Mouse (Mus musculus): Measurements from ENCODE around the gene Ercc6l2. TPM values are rescaled to one million over a fixed set of nuclear protein-coding genes. Genes with fewer than 3 reads are reported as not detected.

The Ercc6l2 gene
- 13.6 and 18.4 TPM in 2 replicates for polyA plus RNA-seq (2014; fragmentation: Nextera tagmentation; extraction: Ambion mirVana)

GRCm38 (mm10) chr13:63814746-63815681, at the start of gene Ercc6l2:
Gene Ercc6l2, plus strand, starts transcription at chr13:63815240.
- ATAC-seq (ENCODE audit: low read depth), result peak; percentile 100
- WGBS, result under 1% methylated on average over 87 of the region's 87 CpGs
- no peaks in the 10 kb centered on the region for H3K36me3 ChIP-seq (ENCODE audit: control insufficient read depth, insufficient read depth, low read length)

GRCm38 (mm10) chr13:63766065-63766464, 49.0 kb upstream of the Ercc6l2 start:
- WGBS, result 71% methylated on average over 11 of the region's 11 CpGs
- ATAC-seq (ENCODE audit: low read depth), result no peak
- no peak overlapping the region for H3K4me2 ChIP-seq (ENCODE audit: low read depth, low read length)

More at GRCm38 (mm10) chr13:63814746-63815681, at the start of gene Ercc6l2:
- peak within 1 kb of the TSS; percentile 62 for H3K4me2 ChIP-seq (ENCODE audit: low read depth, low read length)
- no peaks in the 10 kb centered on the region for H3K27me3 ChIP-seq (ENCODE audit: control insufficient read depth, insufficient read depth, low read length)
- no peaks in the 10 kb centered on the region for H3K9me3 ChIP-seq (ENCODE audit: control insufficient read depth, low read length)
- peak within 1 kb of the TSS; percentile 86 for H3K9ac ChIP-seq (replicated peaks; ENCODE audit: low read depth, low read length)
- H3K4me3 ChIP-seq (ENCODE audit: low read depth, low read length), result peak within 1 kb of the TSS; percentile 61
- peaks cover 11% of the 10 kb centered on the region; the same call in 1 of the 2 replicates for H3K4me1 ChIP-seq (ENCODE audit: control insufficient read depth, insufficient read depth, low read length)
- H3K27ac ChIP-seq (ENCODE audit: low read depth, low read length), result peak within 1 kb of the TSS; percentile 99

GRCm38 (mm10) chr13:63771009-63771408, 44.0 kb upstream of the Ercc6l2 start:
- no peak overlapping the region for H3K4me2 ChIP-seq (ENCODE audit: low read depth, low read length)
- H3K36me3 ChIP-seq (ENCODE audit: control insufficient read depth, insufficient read depth, low read length), result no peaks in the 10 kb centered on the region
- H3K27me3 ChIP-seq (ENCODE audit: control insufficient read depth, insufficient read depth, low read length), result no peaks in the 10 kb centered on the region
- H3K4me3 ChIP-seq (ENCODE audit: low read depth, low read length), result no peak overlapping the region
- H3K9ac ChIP-seq (replicated peaks; ENCODE audit: low read depth, low read length), result no peak overlapping the region
- H3K4me1 ChIP-seq (ENCODE audit: control insufficient read depth, insufficient read depth, low read length), result no peaks in the 10 kb centered on the region
- no peak overlapping the region for H3K27ac ChIP-seq (ENCODE audit: low read depth, low read length)
- no peak for ATAC-seq (ENCODE audit: low read depth)
- no peaks in the 10 kb centered on the region for H3K9me3 ChIP-seq (ENCODE audit: control insufficient read depth, low read length)
- 90% methylated on average over 3 of the region's 3 CpGs for WGBS

More at GRCm38 (mm10) chr13:63766065-63766464, 49.0 kb upstream of the Ercc6l2 start:
- Histone ChIP-seq H3K4me3 (ENCODE audit: low read depth, low read length) (no peak overlapping the region), H3K27me3 (ENCODE audit: control insufficient read depth, insufficient read depth, low read length) (no peaks in the 10 kb centered on the region), H3K36me3 (ENCODE audit: control insufficient read depth, insufficient read depth, low read length) (no peaks in the 10 kb centered on the region), H3K27ac (ENCODE audit: low read depth, low read length) (no peak overlapping the region), H3K9me3 (ENCODE audit: control insufficient read depth, low read length) (no peaks in the 10 kb centered on the region), H3K4me1 (ENCODE audit: control insufficient read depth, insufficient read depth, low read length) (no peaks in the 10 kb centered on the region), H3K9ac (replicated peaks; ENCODE audit: low read depth, low read length) (no peak overlapping the region)

DNA sequence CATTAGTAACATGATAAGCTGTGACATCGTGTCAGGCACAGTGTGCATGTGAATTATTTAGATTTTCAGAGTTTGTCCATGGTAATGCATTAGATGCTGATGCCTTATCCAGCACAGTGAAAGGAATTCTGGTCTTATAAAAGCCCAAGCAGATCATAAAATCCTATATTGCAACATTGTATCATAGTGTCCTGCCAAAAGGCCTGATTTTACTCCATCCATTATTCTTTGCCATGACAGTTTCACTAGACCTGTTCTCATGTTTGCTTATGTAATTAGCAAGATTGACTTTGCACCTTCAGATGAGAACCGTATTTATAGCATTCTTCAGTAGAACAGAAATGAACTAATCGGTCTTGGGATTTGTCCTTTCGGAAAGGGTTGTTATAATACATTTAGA, 36.1 kb upstream of the Ercc6l2 start:
- no peak for ATAC-seq (ENCODE audit: low read depth)
- Histone ChIP-seq H3K9ac (replicated peaks; ENCODE audit: low read depth, low read length) (no peak overlapping the region), H3K4me2 (ENCODE audit: low read depth, low read length) (no peak overlapping the region), H3K9me3 (ENCODE audit: control insufficient read depth, low read length) (no peaks in the 10 kb centered on the region; the same call in 1 of the 2 replicates), H3K27ac (ENCODE audit: low read depth, low read length) (no peak overlapping the region), H3K27me3 (ENCODE audit: control insufficient read depth, insufficient read depth, low read length) (no peaks in the 10 kb centered on the region), H3K4me3 (ENCODE audit: low read depth, low read length) (no peak overlapping the region), H3K36me3 (ENCODE audit: control insufficient read depth, insufficient read depth, low read length) (no peaks in the 10 kb centered on the region), H3K4me1 (ENCODE audit: control insufficient read depth, insufficient read depth, low read length) (no peaks in the 10 kb centered on the region)
- 76% methylated on average over 4 of the region's 4 CpGs for WGBS

DNA sequence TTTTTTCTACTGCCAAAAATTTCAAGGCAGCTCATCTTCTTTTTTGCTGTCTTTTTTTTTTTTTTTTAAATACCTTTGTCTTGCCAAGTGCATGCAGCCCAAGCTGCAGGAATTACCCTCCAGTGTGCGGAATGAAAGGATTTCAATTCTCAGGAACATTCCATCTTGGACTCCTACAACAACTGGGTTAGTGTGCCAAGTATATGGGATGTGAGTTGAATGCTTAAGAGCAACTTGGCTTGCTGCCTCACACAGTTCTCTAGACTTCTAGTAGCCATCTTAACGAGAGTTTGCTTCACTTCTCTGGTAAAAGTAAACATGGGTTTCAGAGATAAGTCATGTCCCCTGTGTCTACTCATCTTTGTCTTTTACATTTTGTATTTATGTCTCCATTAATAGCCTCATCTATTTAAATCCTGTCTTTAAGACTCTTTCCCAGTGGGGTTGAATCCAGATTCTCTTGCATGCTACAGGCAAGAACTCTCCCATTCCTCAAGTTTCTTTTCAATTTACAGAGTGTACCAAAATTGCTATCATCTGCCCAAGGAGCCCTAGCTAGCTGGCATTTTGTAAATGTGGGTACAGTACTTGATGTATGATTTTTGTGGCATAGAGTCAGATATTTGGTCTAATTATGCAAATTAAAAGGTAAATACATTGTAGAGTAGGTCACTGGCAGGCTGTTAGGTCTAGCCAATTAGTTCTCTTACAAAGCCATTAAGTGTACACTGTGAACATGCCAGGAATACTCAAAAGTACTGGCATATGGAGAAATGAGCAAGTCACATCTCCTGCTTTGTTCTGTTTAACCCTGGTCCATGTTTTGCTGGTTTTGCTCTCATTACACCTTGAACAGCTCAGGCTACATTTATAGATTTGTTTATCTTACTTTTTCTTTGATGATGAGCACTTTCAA, 35.4 kb upstream of the Ercc6l2 start:
- no peak overlapping the region for H3K9ac ChIP-seq (replicated peaks; ENCODE audit: low read depth, low read length)
- H3K4me1 ChIP-seq (ENCODE audit: control insufficient read depth, insufficient read depth, low read length), result no peaks in the 10 kb centered on the region
- no peaks in the 10 kb centered on the region; the same call in 1 of the 2 replicates for H3K9me3 ChIP-seq (ENCODE audit: control insufficient read depth, low read length)
- H3K4me3 ChIP-seq (ENCODE audit: low read depth, low read length), result no peak overlapping the region
- no peaks in the 10 kb centered on the region for H3K27me3 ChIP-seq (ENCODE audit: control insufficient read depth, insufficient read depth, low read length)
- H3K36me3 ChIP-seq (ENCODE audit: control insufficient read depth, insufficient read depth, low read length), result no peaks in the 10 kb centered on the region
- H3K27ac ChIP-seq (ENCODE audit: low read depth, low read length), result no peak overlapping the region
- H3K4me2 ChIP-seq (ENCODE audit: low read depth, low read length), result no peak overlapping the region
- peak; percentile 46; the same call in 1 of the 2 replicates for ATAC-seq (ENCODE audit: low read depth)
- WGBS, result 50% methylated on average over 2 of the region's 2 CpGs

DNA sequence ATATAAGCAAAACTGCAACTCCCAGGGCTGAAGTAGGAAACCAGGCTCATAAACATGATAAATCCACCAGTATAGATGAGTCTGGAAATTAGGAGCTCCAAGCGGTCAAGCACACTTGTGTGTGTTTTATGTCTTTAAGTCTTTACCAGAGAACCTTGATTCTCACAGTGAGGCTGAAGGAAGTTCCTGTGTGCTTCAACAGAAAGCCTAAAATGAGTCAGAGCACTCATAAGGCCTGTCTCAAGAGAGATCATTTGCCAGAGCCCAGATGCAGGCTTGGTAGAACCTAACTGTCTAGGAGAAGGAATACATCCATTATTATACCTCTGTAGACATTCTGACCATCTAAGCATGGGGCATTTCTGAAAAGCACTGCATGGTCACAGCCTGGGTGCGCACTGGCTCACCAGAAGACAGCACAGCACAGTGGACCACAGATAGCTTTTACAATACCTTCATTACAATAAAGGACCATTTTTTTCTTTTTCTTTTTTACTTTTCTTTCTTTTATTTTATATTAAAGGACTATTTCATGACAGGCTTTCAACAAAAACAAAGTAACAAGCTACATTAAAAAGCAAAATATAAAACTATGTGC, 22.7 kb upstream of the Ercc6l2 start:
- Histone ChIP-seq H3K36me3 (ENCODE audit: control insufficient read depth, insufficient read depth, low read length) (no peaks in the 10 kb centered on the region), H3K4me1 (ENCODE audit: control insufficient read depth, insufficient read depth, low read length) (no peaks in the 10 kb centered on the region), H3K27me3 (ENCODE audit: control insufficient read depth, insufficient read depth, low read length) (no peaks in the 10 kb centered on the region), H3K9ac (replicated peaks; ENCODE audit: low read depth, low read length) (no peak overlapping the region), H3K4me2 (ENCODE audit: low read depth, low read length) (no peak overlapping the region), H3K4me3 (ENCODE audit: low read depth, low read length) (no peak overlapping the region), H3K27ac (ENCODE audit: low read depth, low read length) (no peak overlapping the region), H3K9me3 (ENCODE audit: control insufficient read depth, low read length) (no peaks in the 10 kb centered on the region)
- ATAC-seq (ENCODE audit: low read depth), result no peak
- 92% methylated on average over 2 of the region's 2 CpGs for WGBS

GRCm38 (mm10) chr13:63793345-63794308, 21.4 kb upstream of the Ercc6l2 start:
- no peaks in the 10 kb centered on the region for H3K4me1 ChIP-seq (ENCODE audit: control insufficient read depth, insufficient read depth, low read length)
- H3K9me3 ChIP-seq (ENCODE audit: control insufficient read depth, low read length), result no peaks in the 10 kb centered on the region
- H3K27ac ChIP-seq (ENCODE audit: low read depth, low read length), result no peak overlapping the region
- 83% methylated on average over 7 of the region's 7 CpGs for WGBS
- no peaks in the 10 kb centered on the region for H3K27me3 ChIP-seq (ENCODE audit: control insufficient read depth, insufficient read depth, low read length)
- no peaks in the 10 kb centered on the region for H3K36me3 ChIP-seq (ENCODE audit: control insufficient read depth, insufficient read depth, low read length)
- H3K9ac ChIP-seq (replicated peaks; ENCODE audit: low read depth, low read length), result no peak overlapping the region
- no peak for ATAC-seq (ENCODE audit: low read depth)
- H3K4me3 ChIP-seq (ENCODE audit: low read depth, low read length), result no peak overlapping the region
- H3K4me2 ChIP-seq (ENCODE audit: low read depth, low read length), result no peak overlapping the region

- Histone ChIP-seq H3K4me2 (ENCODE audit: low read depth, low read length) (no peak overlapping the region), H3K9me3 (ENCODE audit: control insufficient read depth, low read length) (no peaks in the 10 kb centered on the region), H3K9ac (replicated peaks; ENCODE audit: low read depth, low read length) (no peak overlapping the region), H3K27ac (ENCODE audit: low read depth, low read length) (no peak overlapping the region), H3K4me3 (ENCODE audit: low read depth, low read length) (no peak overlapping the region), H3K36me3 (ENCODE audit: control insufficient read depth, insufficient read depth, low read length) (no peaks in the 10 kb centered on the region), H3K27me3 (ENCODE audit: control insufficient read depth, insufficient read depth, low read length) (no peaks in the 10 kb centered on the region), H3K4me1 (ENCODE audit: control insufficient read depth, insufficient read depth, low read length) (no peaks in the 10 kb centered on the region)
- 97% methylated on average over 3 of the region's 3 CpGs for WGBS
- no peak for ATAC-seq (ENCODE audit: low read depth)
Observed at GRCm38 (mm10) chr13:63798677-63799076, 16.4 kb upstream of the Ercc6l2 start.
